Mouse (Mus musculus) hindbrain, embryonic 16.5 days (tissue): ENCODE measurements around the gene Atp4a. TPM values are rescaled to one million over a fixed set of nuclear protein-coding genes. Genes with fewer than 3 reads are reported as not detected.

Experiments
- ATAC-seq: fragments of 200-750 bp; cut with Nextera tagmentation; 2 replicates; pipeline ENCODE4 v1.8.0; 2017; ENCODE audit warnings: moderate TSS enrichment, moderate library complexity
- H3K27ac ChIP-seq: fragments of 300-500 bp; sonication (generic); 2 replicates; pipeline ENCODE4 v1.5.1; 2014; ENCODE audit warnings: low read depth, mild to moderate bottlenecking, control low read depth, low read length, moderate library complexity
- H3K27me3 ChIP-seq: fragments of 300-500 bp; sonication (generic); replicated peaks from 2 replicates; pipeline ENCODE4 v1.6.1; 2014; ENCODE audit warnings: low read length; ENCODE audit not compliant: control insufficient read depth, insufficient read depth
- H3K36me3 ChIP-seq: fragments of 300-500 bp; sonication (generic); 2 replicates; pipeline ENCODE4 v1.6.1; 2014; ENCODE audit warnings: mild to moderate bottlenecking, low read length, moderate library complexity, mixed read lengths; ENCODE audit not compliant: control insufficient read depth, insufficient read depth
- H3K4me1 ChIP-seq: fragments of 300-500 bp; sonication (generic); 2 replicates; pipeline ENCODE4 v1.6.1; 2014; ENCODE audit warnings: low read depth, low read length; ENCODE audit not compliant: control insufficient read depth, insufficient read depth
- H3K4me2 ChIP-seq: fragments of 300-500 bp; sonication (generic); 2 replicates; pipeline ENCODE4 v1.6.1; 2014; ENCODE audit warnings: mild to moderate bottlenecking, low read length, control low read depth, moderate library complexity
- H3K4me3 ChIP-seq: fragments of 300-500 bp; sonication (generic); 2 replicates; pipeline ENCODE4 v1.5.1; 2014; ENCODE audit warnings: mild to moderate bottlenecking, low read length, control low read depth, moderate library complexity
- H3K9ac ChIP-seq: fragments of 300-500 bp; sonication (generic); 2 replicates; pipeline ENCODE4 v1.6.1; 2014; ENCODE audit warnings: low read depth, mild to moderate bottlenecking, control low read depth, low read length, moderate library complexity
- H3K9me3 ChIP-seq: fragments of 300-500 bp; sonication (generic); 2 replicates; pipeline ENCODE4 v1.6.1; 2014; ENCODE audit warnings: mild to moderate bottlenecking, low read length, moderate library complexity; ENCODE audit not compliant: control insufficient read depth
- WGBS: fragments of 180-500 bp; shearing (Covaris S2); extraction: QIAGEN DNeasy Blood & Tissue Kit; methylation state at CpG from one replicate; pipeline ENCODE4 v1.1.7; 2014; 5-methylcytosine and 5-hydroxymethylcytosine counted together
- polyA plus RNA-seq: library from polyadenylated mRNA; unstranded; fragments of >200 nt; fragmentation: Nextera tagmentation; extraction: Ambion mirVana; gene quantifications from 2 replicates; pipeline ENCODE4 v1.2.1, GENCODE M21; 2015

Atp4a gene
- 3.0 and 3.7 TPM in 2 replicates for polyA plus RNA-seq

DNA sequence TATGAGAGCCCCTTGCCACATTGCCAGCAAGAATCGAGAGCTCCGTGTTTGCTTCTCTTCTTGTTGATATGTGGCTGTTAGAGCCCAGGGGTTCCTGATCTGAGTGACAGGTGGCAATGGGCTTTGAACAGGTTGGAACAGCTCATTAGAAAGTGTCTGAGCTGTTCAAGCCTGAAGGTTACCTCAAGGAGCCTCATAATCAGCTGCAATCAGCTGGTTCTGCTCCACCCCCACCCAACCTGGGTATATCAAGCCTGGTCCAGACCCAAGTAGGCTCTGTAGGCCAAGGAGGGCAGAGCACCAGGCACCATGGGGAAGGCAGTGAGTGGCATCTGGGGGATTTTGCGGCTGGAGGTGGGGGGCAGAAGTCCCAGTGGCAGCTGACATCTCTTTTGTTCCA lies at the start of gene Atp4a:
Atp4a (plus strand) TSS at position 268 of the 400 bp plus-strand sequence.
- WGBS: 88% methylated on average over 3 of the region's 3 CpGs
- Histone ChIP-seq H3K9ac (no peak within 1 kb of the TSS), H3K27ac (no peak within 1 kb of the TSS)

DNA sequence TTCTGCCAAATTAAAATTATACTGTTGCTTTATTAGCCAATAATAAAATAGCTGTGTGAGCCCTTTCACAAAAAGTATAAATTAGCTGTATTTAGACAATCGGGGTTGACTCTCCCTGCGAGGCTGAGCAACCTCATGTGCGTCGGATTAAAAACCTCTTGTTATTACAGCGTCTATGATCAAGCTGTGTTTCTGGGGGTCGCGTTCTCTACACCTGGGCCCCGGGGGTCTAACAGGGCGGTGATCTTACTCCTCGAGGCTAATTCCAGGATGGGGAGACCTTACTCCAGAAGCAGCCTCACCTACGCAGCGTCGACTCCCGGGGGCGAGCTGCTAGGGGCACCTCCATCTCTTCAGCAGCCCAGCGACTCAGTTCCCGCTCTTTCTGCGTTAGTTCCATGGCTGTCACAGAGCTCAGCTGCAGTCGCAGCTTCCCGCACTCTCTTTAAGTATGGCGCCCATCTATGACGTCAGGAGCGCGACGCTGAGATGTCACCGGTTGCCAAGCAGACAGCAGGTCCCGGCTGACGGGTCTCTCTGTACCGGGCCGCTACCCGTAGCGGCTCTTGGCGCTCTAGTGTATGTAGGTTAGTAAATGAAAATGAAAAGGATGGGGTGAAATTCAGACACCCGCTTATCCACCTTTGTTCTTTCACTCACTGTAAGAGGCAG lies 47.3 kb upstream of the Atp4a start, which contains the start of gene Haus5:
Haus5 (minus strand) TSS at position 466 of the 672 bp plus-strand sequence.
- under 1% methylated on average over 34 of the region's 34 CpGs for WGBS
- no peaks in the 10 kb centered on the region for H3K27me3 ChIP-seq
- H3K9ac ChIP-seq: peak within 1 kb of the TSS; percentile 75
- peaks cover 7% of the 10 kb centered on the region; the same call in 1 of the 2 replicates for H3K36me3 ChIP-seq
- peak within 1 kb of the TSS; percentile 93 for H3K4me2 ChIP-seq
- peak; percentile 96 for ATAC-seq
- H3K4me3 ChIP-seq: peak within 1 kb of the TSS; percentile 72
- H3K4me1 ChIP-seq: peaks cover 10% of the 10 kb centered on the region
- H3K27ac ChIP-seq: peak within 1 kb of the TSS; percentile 84
- H3K9me3 ChIP-seq: no peaks in the 10 kb centered on the region

More for the DNA sequence above, at the start of gene Atp4a:
- ATAC-seq: no peak
- Histone ChIP-seq H3K4me2 (no peak within 1 kb of the TSS), H3K27me3 (peaks cover 16% of the 10 kb centered on the region), H3K4me1 (peaks cover 1% of the 10 kb centered on the region; the same call in 1 of the 2 replicates), H3K9me3 (no peaks in the 10 kb centered on the region), H3K36me3 (no peaks in the 10 kb centered on the region), H3K4me3 (no peak within 1 kb of the TSS)

- Histone ChIP-seq H3K9me3 (no peaks in the 10 kb centered on the region), H3K4me2 (peak overlapping the region; percentile 93), H3K4me1 (peaks cover 10% of the 10 kb centered on the region), H3K27ac (peak overlapping the region; percentile 84), H3K36me3 (0 out of 2 replicates have a peak, but pooled peaks cover 3% of the 10 kb centered on the region), H3K9ac (peak overlapping the region; percentile 75), H3K27me3 (no peaks in the 10 kb centered on the region), H3K4me3 (peak overlapping the region; percentile 72)
- peak; percentile 73 for ATAC-seq
- WGBS: 3% methylated on average over 11 of the region's 11 CpGs
Observed at GRCm38 (mm10) chr7:30665321-30665720, 46.7 kb upstream of the Atp4a start.

DNA sequence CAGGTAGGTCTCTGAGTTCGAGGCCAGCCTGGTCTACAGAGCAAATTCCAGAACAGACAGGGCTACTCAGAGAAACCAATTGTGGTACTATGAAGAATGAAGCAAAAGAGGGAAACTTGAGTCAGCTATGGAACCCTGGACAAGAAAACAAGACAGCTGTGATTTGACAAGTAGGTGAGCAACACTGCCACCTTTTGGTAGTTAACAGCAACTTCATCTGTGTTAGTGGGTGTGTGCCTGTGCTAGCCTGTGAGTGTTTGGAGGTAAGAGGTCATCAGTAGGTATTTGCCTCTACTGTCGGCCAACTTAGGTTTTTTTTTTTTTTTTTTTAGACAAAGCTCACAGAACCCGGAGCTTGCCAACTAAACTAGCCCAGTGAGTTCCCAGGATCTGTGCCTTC lies 42.8 kb upstream of the Atp4a start:
- Histone ChIP-seq H3K36me3 (no peaks in the 10 kb centered on the region), H3K4me3 (no peak overlapping the region), H3K27me3 (no peaks in the 10 kb centered on the region; the same call in 1 of the 2 replicates), H3K4me2 (no peak overlapping the region), H3K4me1 (peaks cover 9% of the 10 kb centered on the region), H3K27ac (no peak overlapping the region), H3K9ac (no peak overlapping the region), H3K9me3 (no peaks in the 10 kb centered on the region)
- ATAC-seq: no peak
- 37% methylated on average over 3 of the region's 3 CpGs for WGBS

- H3K27me3 ChIP-seq: no peaks in the 10 kb centered on the region; the same call in 1 of the 2 replicates
- no peak within 1 kb of the TSS for H3K4me2 ChIP-seq
- no peaks in the 10 kb centered on the region for H3K9me3 ChIP-seq
- no peaks in the 10 kb centered on the region for H3K36me3 ChIP-seq
- H3K9ac ChIP-seq: no peak within 1 kb of the TSS
- WGBS: 68% methylated on average over 9 of the region's 9 CpGs
- no peaks in the 10 kb centered on the region for H3K4me1 ChIP-seq
- H3K27ac ChIP-seq: no peak within 1 kb of the TSS
- no peak for ATAC-seq
- no peak within 1 kb of the TSS for H3K4me3 ChIP-seq
Observed at GRCm38 (mm10) chr7:30671480-30671879, 40.5 kb upstream of the Atp4a start, which contains the start of gene Pmis2. Pmis2 (minus strand) TSS chr7:30671605.

- Histone ChIP-seq H3K4me3 (no peak overlapping the region), H3K4me1 (no peaks in the 10 kb centered on the region), H3K9me3 (no peaks in the 10 kb centered on the region), H3K36me3 (no peaks in the 10 kb centered on the region), H3K27ac (no peak overlapping the region), H3K27me3 (no peaks in the 10 kb centered on the region; the same call in 1 of the 2 replicates), H3K9ac (no peak overlapping the region), H3K4me2 (no peak overlapping the region)
- WGBS: 57% methylated on average over 5 of the region's 5 CpGs
- ATAC-seq: no peak
Observed at GRCm38 (mm10) chr7:30678263-30678975, 33.6 kb upstream of the Atp4a start.

DNA sequence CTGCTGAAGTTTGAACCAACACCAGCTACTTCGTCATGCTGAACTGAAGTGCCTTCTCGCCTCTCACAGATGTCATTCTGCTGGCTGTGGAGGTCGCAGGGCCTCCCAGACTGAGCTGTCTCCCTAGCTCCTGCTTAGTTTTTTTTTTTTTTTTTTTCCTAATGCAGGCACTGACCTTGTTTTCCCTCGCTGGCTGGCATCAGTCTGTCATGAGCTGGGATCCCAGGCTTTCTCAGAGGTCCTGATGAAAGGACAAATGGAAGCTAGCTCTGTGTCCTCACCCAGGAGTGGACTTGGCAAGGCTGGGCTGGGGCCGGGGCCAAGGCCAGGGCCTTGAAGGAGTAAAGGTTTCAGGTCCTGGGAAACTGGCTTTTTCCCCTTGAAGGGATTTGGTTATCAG lies 30.1 kb upstream of the Atp4a start:
- 64% methylated on average over 5 of the region's 5 CpGs for WGBS
- H3K9ac ChIP-seq: no peak overlapping the region

DNA sequence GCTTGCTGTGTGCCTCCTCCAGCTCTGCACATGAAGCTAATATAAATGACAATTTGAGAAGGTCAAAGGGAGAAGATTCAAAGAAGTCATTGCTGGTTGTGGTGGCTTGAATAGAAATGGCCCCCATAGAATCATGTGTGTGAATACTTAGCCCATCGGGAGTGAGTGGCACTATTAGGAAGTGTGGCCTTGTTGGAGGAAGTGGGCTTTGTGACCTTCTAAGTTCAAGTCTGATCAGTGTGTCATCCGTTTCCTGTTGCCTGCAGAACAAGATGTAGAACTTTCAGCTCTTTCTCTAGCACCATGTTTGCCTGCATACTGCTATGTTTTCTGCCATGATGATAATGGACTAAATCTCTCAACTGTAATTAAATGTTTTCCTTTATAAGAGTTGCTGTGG lies 28.6 kb upstream of the Atp4a start:
- Histone ChIP-seq H3K36me3 (no peaks in the 10 kb centered on the region), H3K9me3 (no peaks in the 10 kb centered on the region), H3K4me1 (no peaks in the 10 kb centered on the region; the same call in 1 of the 2 replicates), H3K9ac (no peak overlapping the region), H3K4me3 (no peak overlapping the region), H3K27ac (no peak overlapping the region), H3K27me3 (peaks cover 7% of the 10 kb centered on the region), H3K4me2 (no peak overlapping the region)
- WGBS: 85% methylated on average over 2 of the region's 2 CpGs
- ATAC-seq: no peak

More for the DNA sequence above, 30.1 kb upstream of the Atp4a start:
- Histone ChIP-seq H3K27me3 (no peaks in the 10 kb centered on the region; the same call in 1 of the 2 replicates), H3K9me3 (no peaks in the 10 kb centered on the region), H3K4me2 (no peak overlapping the region), H3K36me3 (no peaks in the 10 kb centered on the region), H3K4me3 (no peak overlapping the region), H3K27ac (no peak overlapping the region), H3K4me1 (no peaks in the 10 kb centered on the region)
- ATAC-seq: no peak

DNA sequence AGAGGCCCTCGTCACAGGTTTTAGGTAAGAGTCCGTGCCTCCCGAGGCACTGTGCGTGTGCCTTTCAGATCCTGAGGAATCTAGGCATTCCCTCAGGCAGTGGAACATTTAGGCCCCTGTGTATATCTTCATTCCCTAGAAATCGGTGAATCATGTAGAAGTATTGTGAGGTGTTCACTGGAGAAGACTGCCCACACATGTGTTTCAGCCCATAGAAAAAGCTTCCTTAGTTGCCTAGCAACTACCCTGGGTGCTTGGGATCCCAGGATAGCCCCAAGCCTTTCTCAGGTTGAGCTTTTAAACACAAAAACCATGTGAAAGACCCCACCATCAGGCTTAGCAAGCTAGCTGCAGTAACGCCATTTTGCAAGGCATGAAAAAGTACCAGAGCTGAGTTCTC lies 23.7 kb upstream of the Atp4a start:
- H3K27me3 ChIP-seq: peaks cover 8% of the 10 kb centered on the region
- no peaks in the 10 kb centered on the region for H3K9me3 ChIP-seq
- H3K9ac ChIP-seq: no peak overlapping the region
- 68% methylated on average over 6 of the region's 6 CpGs for WGBS
- H3K27ac ChIP-seq: no peak overlapping the region
- no peak overlapping the region for H3K4me3 ChIP-seq
- no peak overlapping the region for H3K4me2 ChIP-seq
- H3K36me3 ChIP-seq: no peaks in the 10 kb centered on the region
- no peaks in the 10 kb centered on the region; the same call in 1 of the 2 replicates for H3K4me1 ChIP-seq
- ATAC-seq: no peak
